Comparison of ENCODE assay signal across 15 mouse cellular contexts in genomic region chr1:120600516-120601252, GRCm38 (mm10). TPM values are rescaled to one million over a fixed set of nuclear protein-coding genes. Genes with fewer than 3 reads are reported as not detected.
A peak's percentile ranks its signal among the peaks of the same experiment; 100 is the strongest.
DNase-seq lines count a peak whose midpoint lies in the region; ATAC-seq and TF ChIP-seq lines count a peak whose summit lies in the region.
"Had no signal": no experiment of that assay in that cellular context is flagged by ENCODE, and none has a peak within 500 bp of the region (broad histone marks: within the 10 kb centered on the region; RNA-seq: fewer than 3 reads in every experiment).

No protein-coding gene starts in this region.

- no peaks in the 10 kb centered on the region for H3K9me3 ChIP-seq in forebrain, postnatal 0 days (ENCODE audit: low read length)
- H3K9me3 ChIP-seq in forebrain, embryonic 13.5 days (replicated peaks), result no peaks in the 10 kb centered on the region
- H3K9me3 ChIP-seq in embryonic facial prominence, embryonic 14.5 days (ENCODE audit: control insufficient read depth, low read length), result no peaks in the 10 kb centered on the region
- no peaks in the 10 kb centered on the region for H3K9me3 ChIP-seq in limb, embryonic 13.5 days
- H3K9me3 ChIP-seq in midbrain, postnatal 0 days (ENCODE audit: low read length), result no peaks in the 10 kb centered on the region
- H3K9me3 ChIP-seq: stomach, embryonic 15.5 days had no signal

- intact Hi-C loops in heart, postnatal 14 days (cut with DNase I), result no loop called here

- peaks cover 72% of the 10 kb centered on the region for H3K27me3 ChIP-seq in forebrain, postnatal 0 days (ENCODE audit: insufficient read depth, low read length)
- peaks cover 97% of the 10 kb centered on the region for H3K27me3 ChIP-seq in forebrain, embryonic 13.5 days
- H3K27me3 ChIP-seq in embryonic facial prominence, embryonic 14.5 days (replicated peaks; ENCODE audit: control insufficient read depth, insufficient read depth, low read length), result peaks cover 97% of the 10 kb centered on the region
- H3K27me3 ChIP-seq in limb, embryonic 13.5 days, result peaks cover 96% of the 10 kb centered on the region
- H3K27me3 ChIP-seq in midbrain, postnatal 0 days (ENCODE audit: insufficient read depth, low read length), result peaks cover 41% of the 10 kb centered on the region

- no peak overlapping the region for H3K4me3 ChIP-seq in forebrain, postnatal 0 days (ENCODE audit: low read depth, low read length)
- no peak overlapping the region for H3K4me3 ChIP-seq in forebrain, embryonic 13.5 days
- no peak overlapping the region for H3K4me3 ChIP-seq in embryonic facial prominence, embryonic 14.5 days (ENCODE audit: low read depth, low read length)
- H3K4me3 ChIP-seq in limb, embryonic 13.5 days, result no peak overlapping the region
- peak overlapping the region; percentile 51 for H3K4me3 ChIP-seq in midbrain, postnatal 0 days (ENCODE audit: low read depth, low read length)
- H3K4me3 ChIP-seq: stomach, embryonic 15.5 days had no signal

- DNase-seq in forebrain, postnatal 0 days, result peak; percentile 50
- DNase-seq in embryonic facial prominence, embryonic 14.5 days (ENCODE audit: low spot score), result no peak
- no peak for DNase-seq in midbrain, postnatal 0 days (ENCODE audit: low spot score)
- no peak for DNase-seq in spleen, postnatal 10 days (ENCODE audit: low spot score in 2 of 2)
- DNase-seq in kidney, postnatal 36 days, result no peak
- DNase-seq in heart, postnatal 14 days, result no peak

- no peaks in the 10 kb centered on the region for H3K36me3 ChIP-seq in forebrain, postnatal 0 days (ENCODE audit: insufficient read depth)
- H3K36me3 ChIP-seq in forebrain, embryonic 13.5 days (ENCODE audit: poor library complexity, severe bottlenecking), result no peaks in the 10 kb centered on the region
- no peaks in the 10 kb centered on the region for H3K36me3 ChIP-seq in embryonic facial prominence, embryonic 14.5 days (ENCODE audit: control insufficient read depth, insufficient read depth, low read length)
- H3K36me3 ChIP-seq in limb, embryonic 13.5 days, result no peaks in the 10 kb centered on the region
- H3K36me3 ChIP-seq in midbrain, postnatal 0 days (ENCODE audit: insufficient read depth, low read length), result no peaks in the 10 kb centered on the region
- H3K36me3 ChIP-seq: stomach, embryonic 15.5 days had no signal

- H3K9ac ChIP-seq in forebrain, postnatal 0 days, result no peak overlapping the region
- no peak overlapping the region for H3K9ac ChIP-seq in forebrain, embryonic 13.5 days
- H3K9ac ChIP-seq in embryonic facial prominence, embryonic 14.5 days (ENCODE audit: low read depth, low read length), result no peak overlapping the region
- no peak overlapping the region for H3K9ac ChIP-seq in limb, embryonic 13.5 days
- peak overlapping the region; percentile 29 for H3K9ac ChIP-seq in midbrain, postnatal 0 days (replicated peaks; ENCODE audit: low read length, poor library complexity, severe bottlenecking)
- H3K9ac ChIP-seq: stomach, embryonic 15.5 days had no signal

- no peak for TF ChIP-seq CTCF in forebrain, postnatal 0 days (IDR thresholded peaks at IDR 0.05; ENCODE audit: low read depth)
- no peak for TF ChIP-seq CTCF in midbrain, postnatal 0 days (IDR thresholded peaks at IDR 0.05)

- WGBS in forebrain, postnatal 0 days, result 2% methylated on average over 19 of the region's 19 CpGs
- WGBS in forebrain, embryonic 13.5 days, result under 1% methylated on average over 19 of the region's 19 CpGs
- WGBS in embryonic facial prominence, embryonic 14.5 days, result 7% methylated on average over 19 of the region's 19 CpGs
- WGBS in limb, embryonic 13.5 days, result 3% methylated on average over 19 of the region's 19 CpGs
- 4% methylated on average over 19 of the region's 19 CpGs for WGBS in midbrain, postnatal 0 days

- H3K4me1 ChIP-seq in forebrain, postnatal 0 days (ENCODE audit: insufficient read depth), result 0 out of 2 replicates have a peak, but pooled peaks cover 2% of the 10 kb centered on the region
- peaks cover 18% of the 10 kb centered on the region for H3K4me1 ChIP-seq in forebrain, embryonic 13.5 days
- peaks cover 4% of the 10 kb centered on the region; the same call in 1 of the 2 replicates for H3K4me1 ChIP-seq in embryonic facial prominence, embryonic 14.5 days (ENCODE audit: control insufficient read depth, insufficient read depth, low read length)
- H3K4me1 ChIP-seq in limb, embryonic 13.5 days, result peaks cover 34% of the 10 kb centered on the region
- no peaks in the 10 kb centered on the region for H3K4me1 ChIP-seq in midbrain, postnatal 0 days (ENCODE audit: insufficient read depth, low read length)

- no peak for ATAC-seq in forebrain, postnatal 0 days
- no peak for ATAC-seq in forebrain, embryonic 13.5 days
- no peak for ATAC-seq in embryonic facial prominence, embryonic 14.5 days (ENCODE audit: low read depth)
- ATAC-seq in limb, embryonic 13.5 days (ENCODE audit: low FRiP score, low read depth), result no peak
- no peak for ATAC-seq in midbrain, postnatal 0 days (ENCODE audit: low FRiP score)

- no peak overlapping the region for H3K27ac ChIP-seq in forebrain, postnatal 0 days (ENCODE audit: low read depth, low read length)
- H3K27ac ChIP-seq in forebrain, embryonic 13.5 days, result no peak overlapping the region
- no peak overlapping the region for H3K27ac ChIP-seq in embryonic facial prominence, embryonic 14.5 days (replicated peaks; ENCODE audit: low read depth, low read length)
- no peak overlapping the region for H3K27ac ChIP-seq in limb, embryonic 13.5 days
- H3K27ac ChIP-seq in midbrain, postnatal 0 days (ENCODE audit: low read depth, low read length), result peak overlapping the region; percentile 38; the same call in 1 of the 2 replicates
- H3K27ac ChIP-seq: kidney, postnatal 0 days; stomach, embryonic 15.5 days had no signal

- H3K4me2 ChIP-seq in forebrain, postnatal 0 days (ENCODE audit: low read depth), result no peak overlapping the region
- H3K4me2 ChIP-seq in forebrain, embryonic 13.5 days, result no peak overlapping the region
- 0 out of 2 replicates have a peak overlapping the region, but pooled peaks have one; percentile 84 for H3K4me2 ChIP-seq in embryonic facial prominence, embryonic 14.5 days (ENCODE audit: low read depth, low read length)
- peak overlapping the region; percentile 28 for H3K4me2 ChIP-seq in limb, embryonic 13.5 days (replicated peaks)
- H3K4me2 ChIP-seq in midbrain, postnatal 0 days (ENCODE audit: low read depth, low read length, poor library complexity, severe bottlenecking), result peak overlapping the region; percentile 63
- H3K4me2 ChIP-seq: liver, embryonic 11.5 days; stomach, embryonic 15.5 days had no signal

RNA-seq across cellular contexts. Expression of gene En1, which starts 1.5 kb away (rescaled TPM):
- 0.29 and 0.92 TPM in 2 replicates for total RNA-seq in forebrain, postnatal 0 days (2014; rRNA removed)
- 0.05 and 0.18 TPM in 2 replicates for polyA plus RNA-seq in forebrain, postnatal 0 days (2015; fragmentation: Nextera tagmentation; extraction: Ambion mirVana)
- 0.13 TPM in 1 of 2 replicates, not detected in the other for polyA plus RNA-seq in forebrain, embryonic 13.5 days (2015; fragmentation: Nextera tagmentation; extraction: Ambion mirVana)
- 2.0 TPM in 2 replicates for polyA plus RNA-seq in embryonic facial prominence, embryonic 14.5 days (2014; fragmentation: Nextera tagmentation; extraction: Ambion mirVana)
- polyA plus RNA-seq in limb, embryonic 13.5 days (2015; fragmentation: Nextera tagmentation; extraction: Ambion mirVana), result 2.1 and 2.6 TPM in 2 replicates
- total RNA-seq in midbrain, postnatal 0 days (2014; rRNA removed), result 32.8 and 40.8 TPM in 2 replicates
- 9.2 and 10.1 TPM in 2 replicates for polyA plus RNA-seq in midbrain, postnatal 0 days (2015; fragmentation: Nextera tagmentation; extraction: Ambion mirVana)
- not detected for total RNA-seq in heart, postnatal 14 days (2021)
- total RNA-seq: heart, adult 18-20 months; left cerebral cortex, postnatal 10 days; megakaryocyte, adult 5-6 weeks had no signal
- polyA plus RNA-seq: intestine, embryonic 14.5 days; kidney, postnatal 0 days had no signal

Comparison
In these comparisons a context has a peak if more than half of its experiments do, and no peak if none do; other contexts are left out.
1. H3K4me2 ChIP-seq: peak in embryonic facial prominence, embryonic 14.5 days (single experiment), limb, embryonic 13.5 days (single experiment) and midbrain, postnatal 0 days (single experiment); none in forebrain, postnatal 0 days (single experiment) and forebrain, embryonic 13.5 days (single experiment).